Mouse (Mus musculus) adrenal gland, postnatal 25 days (tissue): ENCODE data around the gene Aicda. TPM values are rescaled to one million over a fixed set of nuclear protein-coding genes. Genes with fewer than 3 reads are reported as not detected.
"Not testable (repeated sequence)": the region's sequence is repeated elsewhere in the genome, so short reads cannot be mapped to it uniquely, and the experiment has no call there.

ENCODE experiments used
- DNase-seq: peaks from one replicate; pipeline ENCODE4 v3.0.0; 2021; ENCODE audit warnings: mixed read lengths
- long read RNA-seq: library from polyadenylated mRNA; stranded (forward); transcript quantifications from one replicate; pipeline ENCODE4 v2.0.0, GENCODE M21; 2021
- total RNA-seq: library from RNA; stranded (reverse); gene quantifications from 2 replicates; pipeline ENCODE4 v1.2.3, GENCODE M21; 2021

Gene Aicda
- total RNA-seq = not detected in 2 replicates
- long read RNA-seq = 0 reads

GRCm38 (mm10) chr6:122553606-122554005 is at the start of gene Aicda:
Gene Aicda (plus strand): TSS chr6:122553801.
- DNase-seq = no peak

- DNase-seq = no peak
Measured at GRCm38 (mm10) chr6:122505041-122505440, 48.6 kb upstream of the Aicda start.

- no peak for DNase-seq
Measured at GRCm38 (mm10) chr6:122505545-122505944, 48.1 kb upstream of the Aicda start, which contains the start of gene Mfap5. Gene Mfap5 (plus strand): TSS chr6:122505845.

GRCm38 (mm10) chr6:122508494-122508893 is 45.1 kb upstream of the Aicda start:
- DNase-seq = no peak

GRCm38 (mm10) chr6:122512914-122513878 is 40.4 kb upstream of the Aicda start:
- no peak for DNase-seq

- DNase-seq = no peak
Measured at GRCm38 (mm10) chr6:122514312-122514711, 39.3 kb upstream of the Aicda start.

- not testable (repeated sequence) for DNase-seq
Measured at GRCm38 (mm10) chr6:122515762-122516161, 37.8 kb upstream of the Aicda start.

GRCm38 (mm10) chr6:122517668-122518067 is 35.9 kb upstream of the Aicda start:
- DNase-seq = no peak

GRCm38 (mm10) chr6:122519384-122519783 is 34.2 kb upstream of the Aicda start:
- no peak for DNase-seq

- no peak for DNase-seq
Measured at GRCm38 (mm10) chr6:122522595-122522994, 31.0 kb upstream of the Aicda start.

- DNase-seq = no peak
Measured at GRCm38 (mm10) chr6:122523289-122523688, 30.3 kb upstream of the Aicda start.

GRCm38 (mm10) chr6:122527596-122527995 is 26.0 kb upstream of the Aicda start:
- DNase-seq = no peak

- DNase-seq = no peak
Measured at GRCm38 (mm10) chr6:122528136-122528535, 25.5 kb upstream of the Aicda start.

- no peak for DNase-seq
Measured at GRCm38 (mm10) chr6:122531466-122532174, 22.0 kb upstream of the Aicda start.

- no peak for DNase-seq
Measured at GRCm38 (mm10) chr6:122532883-122533302, 20.7 kb upstream of the Aicda start.

- no peak for DNase-seq
Measured at GRCm38 (mm10) chr6:122534032-122534431, 19.6 kb upstream of the Aicda start.

GRCm38 (mm10) chr6:122539564-122539963 is 14.0 kb upstream of the Aicda start:
- DNase-seq = no peak

GRCm38 (mm10) chr6:122542459-122542858 is 11.1 kb upstream of the Aicda start:
- not testable (repeated sequence) for DNase-seq

- no peak for DNase-seq
Measured at GRCm38 (mm10) chr6:122543574-122543973, 10.0 kb upstream of the Aicda start.

GRCm38 (mm10) chr6:122544672-122545071 is 8.9 kb upstream of the Aicda start:
- no peak for DNase-seq

- no peak for DNase-seq
Measured at GRCm38 (mm10) chr6:122545289-122545882, 8.2 kb upstream of the Aicda start.

- no peak for DNase-seq
Measured at GRCm38 (mm10) chr6:122545948-122546347, 7.7 kb upstream of the Aicda start.

GRCm38 (mm10) chr6:122554102-122554501 is 501 bp downstream of the Aicda start:
- no peak for DNase-seq
